Mouse (Mus musculus) ES-E14 (cell line): ENCODE results near the gene Rpl27a. TPM values are rescaled to one million over a fixed set of nuclear protein-coding genes. Genes with fewer than 3 reads are reported as not detected.
A peak's percentile ranks its signal among the peaks of the same experiment; 100 is the strongest.

Source experiments
- DNase-seq: peaks from one replicate; pipeline ENCODE4 v3.0.0-alpha.2; 2013; ENCODE audit warnings: low read depth, low spot score
- H3K27ac ChIP-seq: 2 replicates; pipeline ENCODE4 v1.5.1; 2012; ENCODE audit warnings: low read depth, mild to moderate bottlenecking, low read length, moderate library complexity, mixed read lengths; ENCODE audit not compliant: poor library complexity, insufficient read depth, severe bottlenecking
- H3K36me3 ChIP-seq: 2 replicates; pipeline ENCODE4 v1.6.1; 2012; ENCODE audit warnings: mild to moderate bottlenecking, low read length, moderate library complexity, mixed read lengths; ENCODE audit not compliant: control insufficient read depth, poor library complexity, insufficient read depth, severe bottlenecking
- H3K4me1 ChIP-seq, 2 experiments: fragments of 150-350 bp in 1 of 2; sonication (generic) in 1 of 2; 2 replicates each; pipeline ENCODE4 v1.6.1; 2012; ENCODE audit warnings: low read length in 2 of 2, mild to moderate bottlenecking in 1 of 2, mixed read lengths in 1 of 2; ENCODE audit not compliant: control insufficient read depth in 2 of 2, insufficient read depth in 2 of 2, poor library complexity in 1 of 2
- H3K4me3 ChIP-seq, 2 experiments: fragments of 150-350 bp in 1 of 2; sonication (generic) in 1 of 2; 2 replicates each; pipeline ENCODE4 v1.5.1; 2012; ENCODE audit warnings: low read length in 2 of 2, low read depth in 1 of 2, mild to moderate bottlenecking in 1 of 2, mixed read lengths in 1 of 2; ENCODE audit not compliant: insufficient read depth in 1 of 2, poor library complexity in 1 of 2, severe bottlenecking in 1 of 2
- H3K9ac ChIP-seq: 2 replicates; pipeline ENCODE4 v1.6.1; 2012; ENCODE audit warnings: low read depth, mild to moderate bottlenecking, low read length, mixed read lengths; ENCODE audit not compliant: poor library complexity, insufficient read depth, severe bottlenecking
- H3K9me3 ChIP-seq: fragments of 150-350 bp; sonication (generic); 2 replicates; pipeline ENCODE4 v1.6.1; 2012; ENCODE audit warnings: low read depth, mild to moderate bottlenecking, low read length; ENCODE audit not compliant: control insufficient read depth, insufficient read depth
- CHD2 ChIP-seq: IDR thresholded peaks from 2 replicates; pipeline ENCODE4 v1.6.1; 2014; ENCODE audit warnings: mild to moderate bottlenecking, low read depth, low read length, inconsistent platforms
- HCFC1 ChIP-seq: IDR thresholded peaks from 2 replicates; pipeline ENCODE4 v1.6.1; 2012; ENCODE audit warnings: low read length, inconsistent platforms, borderline replicate concordance; ENCODE audit not compliant: insufficient read depth
- MAFK ChIP-seq: IDR thresholded peaks from 2 replicates; pipeline ENCODE4 v1.6.1; 2014; ENCODE audit warnings: mild to moderate bottlenecking, low read depth, low read length, inconsistent platforms; ENCODE audit not compliant: insufficient read depth
- ZC3H11A ChIP-seq: IDR thresholded peaks from 2 replicates; pipeline ENCODE4 v1.6.1; 2012; ENCODE audit warnings: low read depth, mild to moderate bottlenecking, inconsistent platforms, low read length, borderline replicate concordance
- ZNF384 ChIP-seq: IDR thresholded peaks from 2 replicates; pipeline ENCODE4 v1.6.1; 2012; ENCODE audit warnings: low read depth, low read length, inconsistent platforms
- in situ Hi-C, 2 experiments: fragments of 600-800 bp; cut with MboI; formaldehyde crosslinking; loops; one replicate each; pipeline ENCODE4 v1.15.1; 2025; ENCODE audit warnings: low sequenced_read_pairs in 2 of 2, inconsistent platforms in 1 of 2; ENCODE audit not compliant: unreplicated experiment in 2 of 2
- total RNA-seq: library from RNA; depleted of rRNA; stranded (reverse); fragments of 300-350 nt; gene quantifications from 2 replicates; pipeline ENCODE4 v1.2.3, GENCODE M21; 2012

Rpl27a gene
- total RNA-seq, 1 experiment, result 1,397 TPM

DNA sequence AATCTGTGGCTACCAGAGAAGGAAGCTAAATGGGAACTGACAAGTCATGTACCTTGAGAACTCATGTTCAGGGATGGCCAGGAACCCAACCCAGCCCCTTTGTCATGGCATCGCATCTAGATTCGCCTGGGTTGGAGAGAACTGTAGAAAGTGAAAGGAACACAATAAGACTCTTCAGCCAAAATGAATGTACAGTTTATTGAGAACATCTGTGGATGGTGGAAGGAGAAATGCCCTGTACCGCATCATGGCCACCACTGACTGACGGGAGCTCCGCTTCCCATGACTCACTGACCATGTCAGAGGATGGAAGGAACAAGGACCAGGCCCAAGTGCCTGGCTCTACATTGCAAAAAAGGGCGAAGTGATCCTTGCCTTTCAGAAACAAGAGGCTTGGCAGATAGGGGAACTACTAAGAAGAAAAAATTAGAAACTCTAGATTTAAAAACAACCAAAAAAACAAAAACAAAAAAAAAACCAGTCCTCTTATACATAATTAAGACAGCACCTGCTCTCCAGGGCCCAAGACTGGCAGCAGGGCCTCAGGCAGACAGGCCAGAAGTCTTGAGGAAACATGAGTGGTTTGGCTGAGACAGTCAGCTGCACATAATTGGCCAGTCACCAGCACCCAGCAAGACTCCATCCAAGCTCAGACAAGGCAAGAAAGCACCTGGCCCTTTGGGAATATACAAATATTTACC, 4.9 kb downstream of the Rpl27a start:
- H3K9me3 ChIP-seq, result no peaks in the 10 kb centered on the region
- no peak overlapping the region for H3K4me3 ChIP-seq
- in situ Hi-C loops, result loop anchor here in 1 of 2 experiments (10.0 kb wide), 1 partner anchor 161 kb away; no protein-coding TSS in a partner anchor
- no peak overlapping the region for H3K9ac ChIP-seq
- no peak overlapping the region for H3K27ac ChIP-seq
- peaks cover 48% of the 10 kb centered on the region for H3K36me3 ChIP-seq
- no peak for DNase-seq
- H3K4me1 ChIP-seq, result peaks cover 0 to 2% of the 10 kb centered on the region in 2 experiments; a peak in 1 of 4 replicates
- TF ChIP-seq CHD2 (no peak), ZNF384 (no peak), HCFC1 (no peak), ZC3H11A (no peak), MAFK (no peak)

- peaks cover 45% of the 10 kb centered on the region for H3K36me3 ChIP-seq
These were observed 5.4 kb downstream of the Rpl27a start for GRCm38 (mm10) chr7:109524442-109524744.

DNA sequence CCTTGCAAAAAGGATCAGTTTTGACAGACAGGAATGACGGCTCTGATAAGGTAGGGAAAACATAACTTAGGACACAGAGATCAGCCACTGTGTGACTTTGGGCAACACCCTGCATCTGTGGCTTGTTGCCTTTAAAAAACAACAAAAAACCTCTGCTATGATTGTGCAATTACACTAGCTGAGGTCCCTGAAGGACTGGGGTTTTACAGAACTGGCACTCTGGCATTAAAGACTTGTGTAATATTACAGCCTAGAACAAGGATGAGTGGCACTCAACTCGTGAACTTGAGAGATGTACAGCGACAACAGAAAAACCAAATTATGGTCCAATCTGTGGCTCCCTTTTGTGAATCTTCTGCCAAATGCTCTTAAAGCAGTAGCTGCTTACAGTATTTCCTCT, 5.8 kb downstream of the Rpl27a start:
- no peaks in the 10 kb centered on the region for H3K9me3 ChIP-seq
- peak; percentile 9 for DNase-seq
- TF ChIP-seq HCFC1 (no peak), ZC3H11A (no peak), ZNF384 (no peak), CHD2 (no peak)
- peaks cover 0 to 2% of the 10 kb centered on the region in 2 experiments; a peak in 1 of 4 replicates for H3K4me1 ChIP-seq
- in situ Hi-C loops, result loop anchor here in 1 of 2 experiments (10.0 kb wide), 1 partner anchor 160 kb away; no protein-coding TSS in a partner anchor
- peaks cover 41% of the 10 kb centered on the region for H3K36me3 ChIP-seq
- H3K27ac ChIP-seq, result no peak overlapping the region
- H3K9ac ChIP-seq, result no peak overlapping the region
- H3K4me3 ChIP-seq, result no peak overlapping the region

More at GRCm38 (mm10) chr7:109524442-109524744, 5.4 kb downstream of the Rpl27a start:
- H3K4me3 ChIP-seq, result no peak overlapping the region
- TF ChIP-seq MAFK, result no peak
- no peak for TF ChIP-seq ZNF384
- TF ChIP-seq ZC3H11A, result no peak
- TF ChIP-seq HCFC1, result no peak
- no peak for TF ChIP-seq CHD2
- DNase-seq, result no peak
- H3K27ac ChIP-seq, result no peak overlapping the region
- H3K9ac ChIP-seq, result no peak overlapping the region
- no peaks in the 10 kb centered on the region for H3K9me3 ChIP-seq
- in situ Hi-C loops, result loop anchor here in 1 of 2 experiments (10.0 kb wide), 1 partner anchor 160 kb away; no protein-coding TSS in a partner anchor
- peaks cover 0 to 2% of the 10 kb centered on the region in 2 experiments; a peak in 1 of 4 replicates for H3K4me1 ChIP-seq

DNA sequence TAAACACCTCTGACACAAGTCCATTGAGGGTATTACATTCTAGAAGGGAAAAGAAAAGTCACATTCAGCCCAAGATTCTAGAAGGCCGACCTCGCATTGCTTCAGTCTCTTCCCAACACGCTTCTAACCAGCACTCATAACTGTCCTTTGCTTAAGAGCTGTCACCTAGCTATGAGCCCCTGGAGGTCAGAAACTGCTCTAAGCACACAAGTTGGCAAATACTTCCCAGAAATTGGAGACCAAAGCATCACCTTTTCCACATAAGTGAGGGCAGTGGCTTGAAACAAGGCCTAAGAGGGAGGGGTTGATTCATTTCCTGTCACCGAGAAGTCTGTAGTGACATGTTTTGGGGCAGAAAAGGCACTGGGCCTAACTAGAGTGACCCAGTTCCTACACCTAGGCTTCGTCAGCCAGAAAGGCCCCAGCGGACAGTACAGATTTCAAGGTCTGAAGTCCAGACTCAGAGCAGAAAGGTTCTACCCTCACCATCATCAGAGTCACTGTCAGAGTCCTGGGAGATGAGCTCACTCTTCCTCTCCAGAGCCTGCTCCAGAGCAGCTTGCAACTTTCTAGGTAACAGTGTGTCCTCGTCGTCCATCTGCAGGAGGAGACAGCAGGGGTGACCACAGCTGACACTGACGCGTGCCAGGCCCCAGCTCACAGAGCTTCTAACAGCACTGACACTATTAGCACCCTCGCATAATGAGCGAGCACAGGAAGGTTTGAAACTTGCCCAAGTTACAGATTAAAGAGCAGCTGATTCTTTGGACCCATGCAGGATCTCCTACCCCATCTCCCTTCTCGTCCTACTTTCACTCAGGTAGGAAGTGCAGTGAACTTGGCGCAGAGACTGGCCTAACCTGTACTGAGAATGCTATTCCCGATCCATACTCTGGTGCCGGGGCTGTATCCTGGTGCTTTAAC, 7.1 kb downstream of the Rpl27a start:
- TF ChIP-seq CHD2, result no peak; the same call in 1 of the 2 replicates
- TF ChIP-seq ZNF384, result no peak
- no peak for TF ChIP-seq ZC3H11A
- no peak for TF ChIP-seq HCFC1
- no peak for TF ChIP-seq MAFK
- H3K9me3 ChIP-seq, result no peaks in the 10 kb centered on the region
- in situ Hi-C loops, result loop anchor here in 1 of 2 experiments (10.0 kb wide), 1 partner anchor 159 kb away; no protein-coding TSS in a partner anchor
- peaks cover 29% of the 10 kb centered on the region for H3K36me3 ChIP-seq
- H3K4me1 ChIP-seq, result peaks cover 0 to 2% of the 10 kb centered on the region in 2 experiments; a peak in 1 of 4 replicates
- DNase-seq, result no peak
- H3K27ac ChIP-seq, result no peak overlapping the region
- H3K4me3 ChIP-seq, result no peak overlapping the region
- H3K9ac ChIP-seq, result no peak overlapping the region
